Mouse (Mus musculus) small intestine, adult 2 months (tissue): ENCODE results near the gene Mypn. TPM values are rescaled to one million over a fixed set of nuclear protein-coding genes. Genes with fewer than 3 reads are reported as not detected.
A peak's percentile ranks its signal among the peaks of the same experiment; 100 is the strongest.

ENCODE experiments used
- H3K27ac ChIP-seq: fragments of 200-500 bp; 2 replicates; pipeline ENCODE4 v1.5.1; 2012; ENCODE audit warnings: low read depth, low read length, control low read depth, inconsistent platforms; ENCODE audit not compliant: insufficient read depth
- H3K27me3 ChIP-seq: fragments of 200-500 bp; 2 replicates; pipeline ENCODE4 v1.6.1; 2012; ENCODE audit warnings: mild to moderate bottlenecking, moderate library complexity, low read length, inconsistent platforms; ENCODE audit not compliant: control insufficient read depth, insufficient read depth
- H3K36me3 ChIP-seq: fragments of 200-500 bp; 2 replicates; pipeline ENCODE4 v1.6.1; 2012; ENCODE audit warnings: mild to moderate bottlenecking, low read length, control low read depth, inconsistent platforms; ENCODE audit not compliant: control insufficient read depth, insufficient read depth
- H3K4me1 ChIP-seq: fragments of 200-500 bp; 2 replicates; pipeline ENCODE4 v1.6.1; 2012; ENCODE audit warnings: low read length, inconsistent platforms, mixed read lengths; ENCODE audit not compliant: control insufficient read depth, insufficient read depth, insufficient read length
- H3K4me3 ChIP-seq: fragments of 200-500 bp; 2 replicates; pipeline ENCODE4 v1.5.1; 2012; ENCODE audit warnings: low read depth, mild to moderate bottlenecking, control low read depth, inconsistent platforms, low read length, moderate library complexity
- CTCF ChIP-seq: fragments of 200-500 bp; IDR thresholded peaks from 2 replicates; pipeline ENCODE4 v1.5.1; 2012; ENCODE audit warnings: low read depth, mild to moderate bottlenecking, control low read depth, inconsistent platforms, low read length, moderate library complexity, mixed read lengths; ENCODE audit not compliant: insufficient replicate concordance, insufficient read length; ENCODE audit errors: extremely low read depth
- POLR2A ChIP-seq: fragments of 200-500 bp; IDR thresholded peaks from 2 replicates; pipeline ENCODE4 v1.6.1; 2012; ENCODE audit warnings: low read depth, mild to moderate bottlenecking, control low read depth, inconsistent platforms, low read length, moderate library complexity
- WGBS: fragments of 180-500 bp; shearing (Covaris S2); methylation state at CpG from one replicate; pipeline ENCODE4 v1.1.7; 2018; 5-methylcytosine and 5-hydroxymethylcytosine counted together
- polyA plus RNA-seq: library from polyadenylated mRNA; depleted of rRNA; stranded (reverse); fragments of >200 nt; gene quantifications from 2 replicates; pipeline ENCODE4 v1.2.3, GENCODE M21; 2012; rRNA removed

Gene Mypn
- polyA plus RNA-seq: 0.05 TPM in 2 replicates

- no peak within 1 kb of the TSS for H3K27ac ChIP-seq
- H3K4me1 ChIP-seq: no peaks in the 10 kb centered on the region
- 89% methylated on average over 15 of the region's 15 CpGs for WGBS
- H3K36me3 ChIP-seq: no peaks in the 10 kb centered on the region
- no peak within 1 kb of the TSS for H3K4me3 ChIP-seq
- no peak for TF ChIP-seq CTCF
- TF ChIP-seq POLR2A: no peak
- no peaks in the 10 kb centered on the region for H3K27me3 ChIP-seq
Observed at GRCm38 (mm10) chr10:63203728-63204127, at the start of gene Mypn. Mypn (minus strand) TSS chr10:63203952.

GRCm38 (mm10) chr10:63248421-63248820, 44.7 kb upstream of the Mypn start:
- Histone ChIP-seq H3K36me3 (peaks cover 24% of the 10 kb centered on the region), H3K4me3 (no peak overlapping the region), H3K4me1 (peaks cover 3% of the 10 kb centered on the region; the same call in 1 of the 2 replicates), H3K27ac (no peak overlapping the region), H3K27me3 (no peaks in the 10 kb centered on the region)
- 92% methylated on average over 6 of the region's 6 CpGs for WGBS
- no peak for TF ChIP-seq POLR2A

GRCm38 (mm10) chr10:63247457-63247856, 43.7 kb upstream of the Mypn start:
- no peak for TF ChIP-seq CTCF
- TF ChIP-seq POLR2A: no peak
- 53% methylated on average over 7 of the region's 7 CpGs for WGBS
- no peaks in the 10 kb centered on the region for H3K27me3 ChIP-seq
- H3K4me3 ChIP-seq: no peak overlapping the region
- H3K36me3 ChIP-seq: peaks cover 18% of the 10 kb centered on the region
- no peak overlapping the region for H3K27ac ChIP-seq
- peaks cover 7% of the 10 kb centered on the region; the same call in 1 of the 2 replicates for H3K4me1 ChIP-seq

GRCm38 (mm10) chr10:63245846-63246245, 42.1 kb upstream of the Mypn start:
- Histone ChIP-seq H3K4me1 (peaks cover 7% of the 10 kb centered on the region; the same call in 1 of the 2 replicates), H3K4me3 (no peak overlapping the region), H3K27me3 (no peaks in the 10 kb centered on the region), H3K36me3 (peaks cover 13% of the 10 kb centered on the region), H3K27ac (no peak overlapping the region)
- WGBS: 81% methylated on average over 3 of the region's 3 CpGs
- TF ChIP-seq POLR2A (no peak), CTCF (no peak)

GRCm38 (mm10) chr10:63244746-63245145, 41.0 kb upstream of the Mypn start:
- peaks cover 5% of the 10 kb centered on the region for H3K36me3 ChIP-seq
- H3K4me3 ChIP-seq: peak overlapping the region; percentile 86; the same call in 1 of the 2 replicates
- H3K4me1 ChIP-seq: peaks cover 7% of the 10 kb centered on the region; the same call in 1 of the 2 replicates
- peak overlapping the region; percentile 99 for H3K27ac ChIP-seq
- TF ChIP-seq POLR2A (no peak), CTCF (peak; percentile 44; the same call in 1 of the 2 replicates)
- H3K27me3 ChIP-seq: no peaks in the 10 kb centered on the region
- WGBS: 17% methylated on average over 5 of the region's 5 CpGs

GRCm38 (mm10) chr10:63244055-63244671, 40.4 kb upstream of the Mypn start:
- no peaks in the 10 kb centered on the region for H3K27me3 ChIP-seq
- WGBS: under 1% methylated on average over 41 of the region's 41 CpGs
- TF ChIP-seq POLR2A (no peak), CTCF (no peak)

GRCm38 (mm10) chr10:63243493-63244054, 39.8 kb upstream of the Mypn start, which contains the start of gene Herc4:
Herc4 (plus strand) TSS chr10:63243810.
- Histone ChIP-seq H3K27ac (peak within 1 kb of the TSS; percentile 99), H3K4me3 (peak within 1 kb of the TSS; percentile 86), H3K4me1 (peaks cover 7% of the 10 kb centered on the region; the same call in 1 of the 2 replicates), H3K27me3 (no peaks in the 10 kb centered on the region), H3K36me3 (peaks cover 3% of the 10 kb centered on the region; the same call in 1 of the 2 replicates)
- TF ChIP-seq POLR2A (peak; percentile 97), CTCF (no peak)
- 0% methylated on average over 44 of the region's 44 CpGs for WGBS

More at GRCm38 (mm10) chr10:63244055-63244671, 40.4 kb upstream of the Mypn start:
- peaks cover 3% of the 10 kb centered on the region; the same call in 1 of the 2 replicates for H3K36me3 ChIP-seq
- peaks cover 7% of the 10 kb centered on the region; the same call in 1 of the 2 replicates for H3K4me1 ChIP-seq
- peak overlapping the region; percentile 86 for H3K4me3 ChIP-seq
- H3K27ac ChIP-seq: peak overlapping the region; percentile 99
